Mouse (Mus musculus) retina, postnatal 1 day (tissue): Measurements from ENCODE around the gene Cnot3.
"Not testable (repeated sequence)": the region's sequence is repeated elsewhere in the genome, so short reads cannot be mapped to it uniquely, and the experiment has no call there.

Experiments
- DNase-seq: peaks from one replicate; pipeline ENCODE4 v3.0.0-alpha.2; 2012

Cnot3 gene

GRCm38 (mm10) chr7:3656966-3657365, 11.9 kb downstream of the Cnot3 start:
- DNase-seq: no peak

GRCm38 (mm10) chr7:3658578-3658977, 13.5 kb downstream of the Cnot3 start:
- no peak for DNase-seq

- DNase-seq: no peak
Observed at GRCm38 (mm10) chr7:3664524-3665214, 19.6 kb downstream of the Cnot3 start.

- peak; percentile 99 for DNase-seq
Observed at GRCm38 (mm10) chr7:3665215-3666114, 20.4 kb downstream of the Cnot3 start, which contains the start of gene Leng1. Gene Leng1 (minus strand): TSS chr7:3665840.

GRCm38 (mm10) chr7:3666921-3667391, 21.9 kb downstream of the Cnot3 start:
- DNase-seq: peak; percentile 5

GRCm38 (mm10) chr7:3674507-3675227, 29.6 kb downstream of the Cnot3 start:
- peak; percentile 88 for DNase-seq

GRCm38 (mm10) chr7:3675228-3675548, 30.1 kb downstream of the Cnot3 start:
- no peak for DNase-seq

GRCm38 (mm10) chr7:3676371-3676770, 31.3 kb downstream of the Cnot3 start:
- DNase-seq: no peak

GRCm38 (mm10) chr7:3677342-3677741, 32.3 kb downstream of the Cnot3 start, which contains the start of gene Tmc4:
Gene Tmc4 (minus strand): TSS chr7:3677553.
- DNase-seq: no peak

GRCm38 (mm10) chr7:3683908-3684550, 39.0 kb downstream of the Cnot3 start:
- DNase-seq: no peak

GRCm38 (mm10) chr7:3684698-3685097, 39.6 kb downstream of the Cnot3 start:
- no peak for DNase-seq

- DNase-seq: no peak
Observed at GRCm38 (mm10) chr7:3685400-3686187, 40.5 kb downstream of the Cnot3 start.

- DNase-seq: no peak
Observed at GRCm38 (mm10) chr7:3691919-3692318, 46.9 kb downstream of the Cnot3 start.

- DNase-seq: no peak
Observed at GRCm38 (mm10) chr7:3692382-3692986, 47.4 kb downstream of the Cnot3 start, which contains the start of gene Tsen34. Gene Tsen34 (plus strand): TSS chr7:3692863.

- peak; percentile 98 for DNase-seq
Observed at GRCm38 (mm10) chr7:3692987-3693808, 48.1 kb downstream of the Cnot3 start, which contains the start of gene Mboat7. Gene Mboat7 (minus strand): TSS chr7:3693523.

GRCm38 (mm10) chr7:3693809-3694075, 48.7 kb downstream of the Cnot3 start:
- no peak for DNase-seq

GRCm38 (mm10) chr7:3694076-3694948, 49.2 kb downstream of the Cnot3 start:
- peak; percentile 90 for DNase-seq

GRCm38 (mm10) chr7:3694949-3695305, 49.9 kb downstream of the Cnot3 start:
- DNase-seq: not testable (repeated sequence)

GRCm38 (mm10) chr7:3698471-3698870, 53.4 kb downstream of the Cnot3 start:
- no peak for DNase-seq
